Mouse (Mus musculus) bone marrow macrophage, adult 2 months (primary cell): ENCODE results near the gene E130114P18Rik.

Experiments used
- CTCF ChIP-seq: IDR thresholded peaks from 2 replicates; pipeline ENCODE4 v1.5.1; 2012; ENCODE audit warnings: low read depth, mild to moderate bottlenecking, low read length, moderate library complexity
- POLR2A ChIP-seq: IDR thresholded peaks from 2 replicates; pipeline ENCODE4 v1.6.1; 2012; ENCODE audit warnings: mild to moderate bottlenecking, low read depth, low read length, borderline replicate concordance

- TF ChIP-seq POLR2A (no peak), CTCF (no peak)
Measured at GRCm38 (mm10) chr4:97575447-97575846, 202.4 kb downstream of the E130114P18Rik start.
